Mouse (Mus musculus): ENCODE measurements at regions not wholly inside any gene's neighbourhood (a gene's known extent, or its start where the extent isn't known, plus 50 kb on each side); places are given as distances from the start of the nearest gene placed in this dataset.
"Not testable (repeated sequence)": the region's sequence is repeated elsewhere in the genome, so short reads cannot be mapped to it uniquely, and the experiment has no call there.

- DNase-seq (ENCODE audit: low spot score) (no peak), ATAC-seq (ENCODE audit: low FRiP score, low read depth) (no peak)
- Histone ChIP-seq H3K4me3 (replicated peaks; ENCODE audit: low read length) (no peak overlapping the region), H3K9ac (ENCODE audit: low read depth, low read length, severe bottlenecking) (no peak overlapping the region), H3K4me2 (replicated peaks; ENCODE audit: low read depth, low read length, severe bottlenecking) (no peak overlapping the region), H3K4me1 (ENCODE audit: control insufficient read depth, insufficient read depth, low read length) (no peaks in the 10 kb centered on the region), H3K27me3 (ENCODE audit: control insufficient read depth, insufficient read depth, low read length) (no peaks in the 10 kb centered on the region), H3K9me3 (ENCODE audit: control insufficient read depth, low read length) (no peaks in the 10 kb centered on the region), H3K36me3 (ENCODE audit: control insufficient read depth, insufficient read depth, low read length) (no peaks in the 10 kb centered on the region), H3K27ac (replicated peaks; ENCODE audit: low read depth, low read length) (no peak overlapping the region)
- TF ChIP-seq POLR2A (IDR thresholded peaks at IDR 0.05; ENCODE audit: borderline replicate concordance, extremely low read depth, insufficient read depth, insufficient read length): no peak
- 77% methylated on average over 7 of the region's 7 CpGs for WGBS
Measured at GRCm38 (mm10) chr12:6638761-6639281, 1263.3 kb upstream of the Klhl29 start.

- Histone ChIP-seq H3K27ac (replicated peaks; ENCODE audit: low read depth, low read length) (no peak overlapping the region), H3K9me3 (ENCODE audit: control insufficient read depth, low read length) (no peaks in the 10 kb centered on the region), H3K9ac (ENCODE audit: low read depth, low read length, severe bottlenecking) (no peak overlapping the region), H3K27me3 (ENCODE audit: control insufficient read depth, insufficient read depth, low read length) (no peaks in the 10 kb centered on the region), H3K4me2 (replicated peaks; ENCODE audit: low read depth, low read length, severe bottlenecking) (no peak overlapping the region), H3K4me1 (ENCODE audit: control insufficient read depth, insufficient read depth, low read length) (no peaks in the 10 kb centered on the region), H3K36me3 (ENCODE audit: control insufficient read depth, insufficient read depth, low read length) (no peaks in the 10 kb centered on the region), H3K4me3 (replicated peaks; ENCODE audit: low read length) (no peak overlapping the region)
- DNase-seq (ENCODE audit: low spot score) (no peak), ATAC-seq (ENCODE audit: low FRiP score, low read depth) (no peak)
- TF ChIP-seq POLR2A (IDR thresholded peaks at IDR 0.05; ENCODE audit: borderline replicate concordance, extremely low read depth, insufficient read depth, insufficient read length): no peak
- 89% methylated on average over 4 of the region's 4 CpGs for WGBS
Measured at GRCm38 (mm10) chr12:6637771-6638305, 1262.4 kb upstream of the Klhl29 start.

- no peak overlapping the region for H3K4me3 ChIP-seq (replicated peaks; ENCODE audit: low read length)
- H3K4me2 ChIP-seq (replicated peaks; ENCODE audit: low read depth, low read length, severe bottlenecking): no peak overlapping the region
- ATAC-seq (ENCODE audit: low FRiP score, low read depth): no peak
- H3K4me1 ChIP-seq (ENCODE audit: control insufficient read depth, insufficient read depth, low read length): no peaks in the 10 kb centered on the region
- H3K36me3 ChIP-seq (ENCODE audit: control insufficient read depth, insufficient read depth, low read length): no peaks in the 10 kb centered on the region
- TF ChIP-seq POLR2A (IDR thresholded peaks at IDR 0.05; ENCODE audit: borderline replicate concordance, extremely low read depth, insufficient read depth, insufficient read length): no peak
- DNase-seq (ENCODE audit: low spot score): no peak
- WGBS: 58% methylated on average over 1 of the region's 1 CpGs
- H3K27ac ChIP-seq (replicated peaks; ENCODE audit: low read depth, low read length): no peak overlapping the region
- H3K9ac ChIP-seq (ENCODE audit: low read depth, low read length, severe bottlenecking): no peak overlapping the region
- H3K27me3 ChIP-seq (ENCODE audit: control insufficient read depth, insufficient read depth, low read length): no peaks in the 10 kb centered on the region
- no peaks in the 10 kb centered on the region for H3K9me3 ChIP-seq (ENCODE audit: control insufficient read depth, low read length)
Measured at GRCm38 (mm10) chr12:6622575-6623146, 1247.2 kb upstream of the Klhl29 start.

- no peaks in the 10 kb centered on the region for H3K9me3 ChIP-seq (ENCODE audit: control insufficient read depth, low read length)
- H3K4me1 ChIP-seq (ENCODE audit: control insufficient read depth, insufficient read depth, low read length): no peaks in the 10 kb centered on the region
- 35% methylated on average over 1 of the region's 1 CpGs for WGBS
- no peaks in the 10 kb centered on the region for H3K27me3 ChIP-seq (ENCODE audit: control insufficient read depth, insufficient read depth, low read length)
- TF ChIP-seq POLR2A (IDR thresholded peaks at IDR 0.05; ENCODE audit: borderline replicate concordance, extremely low read depth, insufficient read depth, insufficient read length): no peak
- no peak overlapping the region for H3K27ac ChIP-seq (replicated peaks; ENCODE audit: low read depth, low read length)
- no peak overlapping the region for H3K4me3 ChIP-seq (replicated peaks; ENCODE audit: low read length)
- H3K9ac ChIP-seq (ENCODE audit: low read depth, low read length, severe bottlenecking): no peak overlapping the region
- ATAC-seq (ENCODE audit: low FRiP score, low read depth) (no peak), DNase-seq (ENCODE audit: low spot score) (peak; percentile 43)
- H3K36me3 ChIP-seq (ENCODE audit: control insufficient read depth, insufficient read depth, low read length): no peaks in the 10 kb centered on the region
- H3K4me2 ChIP-seq (replicated peaks; ENCODE audit: low read depth, low read length, severe bottlenecking): no peak overlapping the region
Measured at GRCm38 (mm10) chr12:6601111-6601510, 1225.6 kb upstream of the Klhl29 start.

GRCm38 (mm10) chr12:6595484-6595883 lies 1220.0 kb upstream of the Klhl29 start:
- not testable (repeated sequence) for H3K36me3 ChIP-seq (ENCODE audit: control insufficient read depth, insufficient read depth, low read length); H3K27me3 ChIP-seq (ENCODE audit: control insufficient read depth, insufficient read depth, low read length)
- 56% methylated on average over 3 of the region's 3 CpGs for WGBS

More at GRCm38 (mm10) chr12:6595484-6595883, 1220.0 kb upstream of the Klhl29 start:
- not testable (repeated sequence) for H3K4me3 ChIP-seq (replicated peaks; ENCODE audit: low read length); H3K9me3 ChIP-seq (ENCODE audit: control insufficient read depth, low read length); ATAC-seq (ENCODE audit: low FRiP score, low read depth); H3K27ac ChIP-seq (replicated peaks; ENCODE audit: low read depth, low read length); DNase-seq (ENCODE audit: low spot score); H3K4me1 ChIP-seq (ENCODE audit: control insufficient read depth, insufficient read depth, low read length); H3K9ac ChIP-seq (ENCODE audit: low read depth, low read length, severe bottlenecking); H3K4me2 ChIP-seq (replicated peaks; ENCODE audit: low read depth, low read length, severe bottlenecking)
